Mouse (Mus musculus) testis, adult 2 months (tissue): ENCODE data around the gene Trem1. TPM values are rescaled to one million over a fixed set of nuclear protein-coding genes. Genes with fewer than 3 reads are reported as not detected.

Experiments used
- H3K27ac ChIP-seq: fragments of 200-500 bp; 2 replicates; pipeline ENCODE4 v1.5.1; 2012; ENCODE audit warnings: low read depth, low read length; ENCODE audit not compliant: control insufficient read depth, insufficient read depth
- H3K27me3 ChIP-seq: fragments of 200-500 bp; 2 replicates; pipeline ENCODE4 v1.6.1; 2012; ENCODE audit warnings: mild to moderate bottlenecking, low read length, moderate library complexity; ENCODE audit not compliant: control insufficient read depth, insufficient read depth
- H3K36me3 ChIP-seq: fragments of 200-500 bp; 2 replicates; pipeline ENCODE4 v1.6.1; 2012; ENCODE audit warnings: mild to moderate bottlenecking, low read length; ENCODE audit not compliant: control insufficient read depth, insufficient read depth
- H3K4me1 ChIP-seq: fragments of 200-500 bp; 2 replicates; pipeline ENCODE4 v1.6.1; 2012; ENCODE audit warnings: low read length; ENCODE audit not compliant: control insufficient read depth, insufficient read depth
- H3K4me3 ChIP-seq: fragments of 200-500 bp; 2 replicates; pipeline ENCODE4 v1.5.1; 2012; ENCODE audit warnings: low read depth, mild to moderate bottlenecking, low read length, moderate library complexity, mixed read lengths; ENCODE audit not compliant: control insufficient read depth
- CTCF ChIP-seq: fragments of 200-500 bp; IDR thresholded peaks from 2 replicates; pipeline ENCODE4 v1.5.1; 2012; ENCODE audit warnings: low read depth, mild to moderate bottlenecking, inconsistent platforms, low read length, moderate library complexity; ENCODE audit not compliant: control insufficient read depth, insufficient read depth, insufficient replicate concordance
- POLR2A ChIP-seq: fragments of 200-500 bp; IDR thresholded peaks from 2 replicates; pipeline ENCODE4 v1.6.1; 2012; ENCODE audit warnings: low read depth, mild to moderate bottlenecking, inconsistent platforms, low read length, moderate library complexity; ENCODE audit not compliant: control insufficient read depth
- polyA plus RNA-seq: library from polyadenylated mRNA; depleted of rRNA; stranded (reverse); fragments of >200 nt; gene quantifications from 2 replicates; pipeline ENCODE4 v1.2.3, GENCODE M21; 2012

Trem1 gene
- polyA plus RNA-seq, 1 experiment = 2.6 TPM

DNA sequence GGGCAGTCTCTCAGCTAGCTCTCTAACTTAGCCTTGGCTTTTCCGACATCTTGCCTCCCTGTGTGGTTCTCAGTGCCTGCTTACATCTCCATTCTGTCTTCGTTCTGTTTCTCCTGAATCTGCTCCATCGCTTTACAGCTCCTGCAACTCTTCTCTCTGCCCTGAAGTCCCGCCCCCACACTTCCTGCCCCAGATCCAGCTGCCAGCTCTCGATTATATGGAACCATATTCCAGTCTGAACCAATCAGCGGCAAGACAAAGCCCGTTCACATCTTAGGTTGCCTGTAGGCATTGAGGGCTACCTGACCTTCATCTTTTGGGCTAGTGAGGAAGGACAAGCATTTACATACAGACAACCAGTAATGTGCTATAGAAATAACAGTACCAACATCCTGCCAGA is 18.1 kb downstream of the Trem1 start:
- H3K4me1 ChIP-seq = no peaks in the 10 kb centered on the region
- no peaks in the 10 kb centered on the region for H3K27me3 ChIP-seq
- H3K27ac ChIP-seq = no peak overlapping the region
- H3K36me3 ChIP-seq = no peaks in the 10 kb centered on the region
- no peak for TF ChIP-seq CTCF
- TF ChIP-seq POLR2A = no peak
- H3K4me3 ChIP-seq = no peak overlapping the region

DNA sequence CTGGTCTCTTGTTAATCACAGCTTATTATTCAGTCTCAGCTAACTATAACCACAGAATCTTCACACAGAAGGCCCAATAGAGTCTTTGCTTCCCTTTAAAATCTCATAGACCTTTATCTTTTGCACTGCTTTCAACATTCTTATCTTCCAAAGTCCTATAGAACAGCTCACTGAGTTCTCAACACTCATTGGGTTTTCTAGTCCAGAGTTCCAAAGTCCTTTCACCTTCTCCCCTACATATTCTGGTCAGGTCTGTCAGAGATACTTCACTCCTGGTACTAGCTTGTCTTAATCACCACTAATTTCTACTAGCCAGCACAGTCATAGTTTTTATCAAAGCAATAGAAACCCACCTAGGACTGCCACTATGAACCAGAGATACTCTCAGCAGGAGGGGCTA is 24.0 kb downstream of the Trem1 start:
- H3K27ac ChIP-seq = no peak overlapping the region
- H3K27me3 ChIP-seq = no peaks in the 10 kb centered on the region
- TF ChIP-seq POLR2A (no peak), CTCF (no peak)
- no peak overlapping the region for H3K4me3 ChIP-seq
- no peaks in the 10 kb centered on the region for H3K36me3 ChIP-seq
- H3K4me1 ChIP-seq = no peaks in the 10 kb centered on the region

DNA sequence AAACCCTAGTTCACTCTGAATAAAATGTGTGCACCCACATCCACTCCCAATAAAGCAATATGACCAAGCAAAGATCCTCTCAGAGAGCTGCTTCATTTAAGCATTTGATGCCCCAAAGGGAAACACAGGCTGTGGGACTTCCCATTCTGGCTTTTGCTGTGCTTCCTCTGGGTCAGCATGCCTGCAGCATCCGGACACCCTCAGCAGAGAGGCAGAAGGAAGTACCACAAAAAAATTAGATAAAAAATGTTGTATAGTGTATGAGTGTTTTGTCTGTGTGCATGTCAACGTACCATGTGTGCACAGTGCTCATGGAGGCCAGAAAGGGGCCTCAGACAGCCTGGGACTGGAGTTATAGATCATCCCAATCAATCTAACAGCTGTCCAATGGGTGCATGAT is 29.3 kb downstream of the Trem1 start:
- H3K27ac ChIP-seq = no peak overlapping the region
- no peak overlapping the region for H3K4me3 ChIP-seq
- no peaks in the 10 kb centered on the region for H3K36me3 ChIP-seq
- no peaks in the 10 kb centered on the region for H3K4me1 ChIP-seq
- no peaks in the 10 kb centered on the region for H3K27me3 ChIP-seq
- TF ChIP-seq POLR2A (no peak), CTCF (no peak)

DNA sequence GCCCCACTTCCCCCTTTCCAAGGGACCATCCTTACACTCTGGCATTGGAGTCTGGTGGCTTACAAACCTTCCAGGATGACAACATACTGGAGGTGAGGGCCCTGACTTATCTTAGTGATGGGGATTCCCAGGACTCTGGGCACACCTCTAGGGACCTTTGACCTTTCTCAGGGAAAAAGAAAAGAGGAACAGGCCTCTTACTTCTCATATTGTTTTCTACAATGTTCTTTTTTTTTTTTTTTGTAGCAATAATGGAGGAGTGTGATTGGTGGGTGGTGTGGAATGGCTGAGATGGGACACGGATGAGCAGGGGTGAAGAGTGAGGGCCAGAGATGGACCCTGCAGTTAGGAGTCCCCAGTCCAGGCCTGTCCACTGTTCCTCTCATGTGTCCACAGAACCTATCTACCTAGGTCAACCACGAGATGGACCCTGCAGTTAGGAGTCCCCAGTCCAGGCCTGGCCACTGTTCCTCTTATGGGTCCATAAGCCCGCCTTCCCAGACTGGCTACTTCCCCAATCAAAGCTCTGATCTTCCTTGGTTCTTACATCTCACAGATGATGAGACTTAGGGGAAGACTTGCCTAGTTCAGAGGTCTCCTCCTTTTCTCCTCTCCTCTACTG is 31.3 kb downstream of the Trem1 start, which contains the start of gene Treml4:
Treml4 (plus strand) TSS at position 555 of the 622 bp plus-strand sequence.
- TF ChIP-seq CTCF = no peak
- TF ChIP-seq POLR2A = no peak
- H3K27ac ChIP-seq = no peak within 1 kb of the TSS
- H3K36me3 ChIP-seq = no peaks in the 10 kb centered on the region
- no peaks in the 10 kb centered on the region for H3K27me3 ChIP-seq
- no peak within 1 kb of the TSS for H3K4me3 ChIP-seq
- no peaks in the 10 kb centered on the region for H3K4me1 ChIP-seq

DNA sequence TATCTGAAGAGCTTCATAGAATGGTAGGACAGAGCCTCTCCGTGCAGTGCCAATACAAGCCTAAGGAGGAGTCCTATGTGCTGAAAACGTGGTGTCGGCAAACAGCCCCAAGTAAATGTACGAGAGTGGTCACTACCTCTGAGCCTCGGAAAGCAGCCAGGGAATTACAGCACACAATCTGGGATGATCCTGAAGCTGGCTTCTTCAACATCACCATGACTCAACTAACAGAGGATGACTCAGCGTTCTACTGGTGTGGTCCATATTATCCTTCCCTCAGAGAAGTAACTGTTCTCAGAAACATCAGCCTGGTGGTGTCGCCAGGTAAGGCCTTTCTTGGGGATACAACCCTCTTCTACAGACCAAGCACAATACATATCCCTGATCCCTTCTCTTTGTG is 32.1 kb downstream of the Trem1 start:
- TF ChIP-seq POLR2A = no peak
- Histone ChIP-seq H3K27ac (no peak overlapping the region), H3K4me3 (no peak overlapping the region), H3K4me1 (no peaks in the 10 kb centered on the region), H3K27me3 (no peaks in the 10 kb centered on the region), H3K36me3 (no peaks in the 10 kb centered on the region)

DNA sequence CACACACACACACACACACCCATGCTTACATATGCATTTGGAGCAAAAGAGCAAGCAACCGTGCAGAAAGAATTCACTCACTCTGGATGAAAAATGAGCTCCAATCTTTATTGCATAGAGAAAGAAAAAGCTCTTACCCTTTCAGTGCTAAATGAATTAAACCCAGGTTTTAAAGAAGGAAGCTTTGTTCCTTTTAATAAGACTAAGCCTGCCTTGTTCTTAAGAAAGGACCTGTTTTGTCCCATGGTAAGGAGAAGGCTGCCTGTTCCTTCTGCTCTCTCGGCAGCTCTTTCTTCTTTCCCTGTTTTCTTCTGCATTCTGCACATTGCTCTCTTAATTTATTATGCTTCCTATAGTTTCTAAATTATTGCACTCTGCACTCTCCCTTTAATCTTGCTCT is 33.6 kb downstream of the Trem1 start:
- no peak overlapping the region for H3K27ac ChIP-seq
- H3K36me3 ChIP-seq = no peaks in the 10 kb centered on the region
- no peaks in the 10 kb centered on the region for H3K27me3 ChIP-seq
- H3K4me3 ChIP-seq = no peak overlapping the region
- no peaks in the 10 kb centered on the region for H3K4me1 ChIP-seq
- no peak for TF ChIP-seq CTCF
- TF ChIP-seq POLR2A = no peak

DNA sequence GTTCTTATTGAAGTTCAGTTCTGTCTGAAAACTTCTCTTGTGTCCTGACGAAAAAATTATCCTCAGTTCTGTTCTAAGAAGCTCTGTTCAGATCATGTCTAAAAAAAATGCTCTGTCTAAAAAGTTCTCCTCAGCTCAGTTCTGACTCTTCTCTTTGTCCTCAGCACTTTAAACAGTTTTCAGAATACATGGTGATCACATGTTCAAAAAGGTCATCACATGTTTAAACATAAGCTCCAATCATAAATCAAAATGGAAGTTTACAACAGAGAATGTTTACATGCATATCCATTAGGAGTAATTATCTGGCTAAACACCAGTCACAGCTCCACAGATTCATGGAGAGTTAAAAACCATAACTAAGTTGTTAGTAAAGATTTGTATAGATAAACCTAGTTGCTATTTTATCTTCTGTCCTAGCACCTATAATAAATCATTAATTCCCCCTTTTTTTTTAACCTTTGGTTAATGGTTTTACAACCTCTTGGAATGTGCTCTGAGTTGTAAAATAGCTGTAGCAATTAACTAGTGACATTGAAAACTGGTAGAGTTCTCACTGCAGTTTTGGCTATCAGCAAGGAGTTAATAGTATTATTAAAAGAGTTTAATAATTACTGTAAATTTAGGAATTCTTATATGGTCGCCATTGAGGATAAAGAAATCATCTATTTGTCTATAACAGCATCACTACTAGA is 34.2 kb downstream of the Trem1 start:
- no peak overlapping the region for H3K27ac ChIP-seq

More for the DNA sequence above, 34.2 kb downstream of the Trem1 start:
- H3K4me3 ChIP-seq = no peak overlapping the region
- no peak for TF ChIP-seq POLR2A
- no peak for TF ChIP-seq CTCF
- H3K36me3 ChIP-seq = no peaks in the 10 kb centered on the region
- H3K4me1 ChIP-seq = no peaks in the 10 kb centered on the region
- H3K27me3 ChIP-seq = no peaks in the 10 kb centered on the region
